Mouse (Mus musculus) spleen, postnatal 4 days (tissue): ENCODE measurements around the gene Mymk.

Source experiments
- DNase-seq, 2 experiments: peaks; one replicate each; pipeline ENCODE4 v3.0.0; 2022; ENCODE audit warnings: low spot score in 2 of 2

The Mymk gene

DNA sequence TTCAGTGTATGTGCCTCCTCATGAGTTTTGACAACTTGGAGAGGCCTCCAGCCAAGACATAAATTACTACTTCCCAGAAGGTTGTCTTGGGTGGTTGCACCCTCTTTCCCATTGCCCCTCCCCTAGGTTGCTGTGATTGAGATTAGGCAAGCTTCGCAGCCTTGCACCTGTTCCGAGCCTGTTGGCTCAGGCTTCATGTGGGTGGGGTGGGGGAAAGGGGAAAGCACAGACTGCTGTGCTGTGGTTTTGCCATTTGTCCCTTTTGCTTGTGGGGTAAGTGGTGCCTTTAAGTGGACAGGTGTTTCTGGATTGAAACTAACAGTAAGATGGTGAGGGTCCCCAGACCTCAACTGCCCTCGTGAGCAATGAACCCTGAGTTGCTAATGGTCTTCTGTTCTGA, 36.0 kb downstream of the Mymk start:
- no peak for DNase-seq

DNA sequence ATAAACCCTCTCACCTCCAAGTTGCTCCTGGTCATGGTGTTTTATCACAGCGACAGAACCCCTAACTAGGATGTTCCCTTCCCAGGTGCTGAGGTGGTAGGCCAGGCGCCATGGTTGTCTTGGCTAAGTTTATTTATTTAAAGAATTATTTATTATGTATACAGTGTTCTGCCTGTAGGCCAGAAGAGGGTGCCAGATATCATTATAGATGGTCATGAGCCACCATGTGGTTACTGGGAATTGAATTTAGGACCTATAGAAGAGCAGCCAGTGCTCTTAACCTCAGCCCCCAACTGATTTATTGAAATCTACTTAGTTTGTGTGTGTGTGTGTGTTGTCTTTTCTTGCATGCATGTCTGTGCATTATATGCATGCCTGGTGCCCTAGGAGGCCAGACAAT, 39.6 kb downstream of the Mymk start:
- DNase-seq = no peak

DNA sequence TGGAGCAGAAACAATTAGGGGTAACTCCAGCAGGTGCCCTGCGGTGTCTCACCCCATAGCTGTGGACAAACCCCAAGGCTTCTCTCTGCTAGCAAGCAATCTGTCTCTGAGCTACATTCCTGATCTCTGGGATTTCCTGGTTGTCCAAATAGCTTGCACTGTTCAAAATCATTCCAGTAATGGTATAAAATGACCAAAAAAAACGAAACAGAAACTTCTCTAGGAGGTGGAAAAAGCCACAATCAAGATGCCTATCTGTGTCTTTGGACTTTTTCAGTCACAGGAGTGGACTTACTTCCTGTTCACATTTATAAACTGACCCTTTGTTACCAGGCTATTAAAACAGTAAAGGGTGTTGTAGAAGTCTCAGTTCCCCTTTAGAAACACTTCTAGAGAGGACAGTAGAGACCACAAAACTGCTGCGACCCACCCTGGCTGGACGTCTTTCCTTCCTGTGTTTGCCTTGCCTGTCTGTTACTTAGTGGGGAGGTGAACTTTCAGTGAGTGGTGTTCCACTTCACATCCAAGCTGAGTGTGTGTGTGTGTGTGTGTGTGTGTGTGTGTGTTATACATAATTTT, 43.5 kb downstream of the Mymk start:
- DNase-seq = no peak

DNA sequence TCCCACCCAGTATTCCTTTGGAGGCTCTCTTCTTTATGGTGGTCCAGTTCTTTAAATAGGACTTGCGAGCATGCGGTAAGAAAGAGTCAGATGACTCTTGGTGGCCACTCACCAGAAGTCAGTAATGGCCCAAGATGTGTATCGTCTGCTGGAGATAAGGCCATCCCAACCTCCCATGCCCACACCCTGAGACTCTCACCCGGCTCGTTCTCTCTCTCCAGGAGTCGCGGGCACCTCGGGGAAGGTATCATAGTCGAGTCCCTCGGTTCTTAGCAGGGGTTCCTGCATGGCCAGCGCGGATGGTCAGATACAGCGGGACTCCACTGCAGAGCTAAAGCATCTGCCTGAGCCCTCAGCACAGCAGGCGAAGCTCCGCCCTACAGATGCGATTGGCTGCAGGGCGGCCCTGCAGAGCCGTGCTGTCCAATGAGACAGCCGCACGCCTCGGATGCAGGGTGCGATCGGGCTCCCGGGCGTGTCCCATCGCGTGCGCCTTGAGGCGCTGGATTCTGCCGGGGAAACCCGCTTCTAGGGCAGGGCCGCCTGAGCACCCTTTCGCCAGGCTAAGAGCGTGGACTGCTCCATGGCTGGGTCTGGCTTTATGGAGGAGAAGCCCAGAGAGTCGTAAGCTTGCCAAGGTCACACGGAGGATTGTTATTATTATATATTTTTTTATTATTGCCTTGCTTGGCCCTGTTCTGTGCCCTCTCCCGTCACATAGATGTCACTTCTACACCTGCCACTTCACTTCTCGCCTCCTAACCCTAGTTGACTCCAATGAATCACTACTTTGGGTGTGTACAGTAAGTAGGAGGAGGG, 44.2 kb downstream of the Mymk start, which contains the start of gene Slc2a6:
Gene Slc2a6 (minus strand): TSS at position 381 of the 819 bp plus-strand sequence.
- peak; percentile 80 to 90 for DNase-seq

DNA sequence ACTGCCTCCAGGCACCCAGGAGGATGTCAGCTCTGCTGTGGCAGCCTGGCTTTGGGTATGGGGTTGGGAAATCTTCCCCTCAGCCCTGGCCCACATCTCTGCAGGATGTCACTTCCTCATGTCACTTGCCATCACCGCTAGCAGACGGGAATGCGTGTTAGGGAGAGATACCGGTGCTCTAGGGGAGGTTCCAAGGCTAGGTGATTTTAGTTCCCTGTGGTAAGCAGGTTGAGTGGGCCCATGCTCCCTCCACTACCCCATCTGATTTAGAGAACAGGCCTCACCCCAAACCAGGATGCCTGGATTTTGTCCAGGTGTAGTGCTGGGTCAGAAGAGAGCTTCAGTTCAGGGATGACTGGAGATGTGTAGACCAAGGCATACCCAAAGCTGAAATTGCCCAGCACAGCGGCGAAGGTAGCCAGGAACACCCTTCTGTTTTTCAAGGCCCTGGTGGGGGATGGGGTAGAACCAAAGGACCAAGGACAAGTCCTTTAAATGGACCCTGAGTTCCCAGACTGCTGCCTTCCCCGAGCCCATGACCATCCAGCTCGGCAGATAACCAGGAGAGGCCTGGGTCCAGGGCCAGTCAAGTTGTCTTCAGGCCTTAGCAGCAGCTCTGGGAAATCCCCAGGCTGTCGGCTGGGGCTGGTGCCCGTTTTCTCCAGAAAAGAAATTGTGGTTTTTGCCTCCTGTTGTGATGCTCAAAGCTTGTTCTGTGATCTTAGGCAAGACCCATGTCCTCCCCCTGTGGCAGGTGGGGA, 44.9 kb downstream of the Mymk start:
- no peak for DNase-seq

DNA sequence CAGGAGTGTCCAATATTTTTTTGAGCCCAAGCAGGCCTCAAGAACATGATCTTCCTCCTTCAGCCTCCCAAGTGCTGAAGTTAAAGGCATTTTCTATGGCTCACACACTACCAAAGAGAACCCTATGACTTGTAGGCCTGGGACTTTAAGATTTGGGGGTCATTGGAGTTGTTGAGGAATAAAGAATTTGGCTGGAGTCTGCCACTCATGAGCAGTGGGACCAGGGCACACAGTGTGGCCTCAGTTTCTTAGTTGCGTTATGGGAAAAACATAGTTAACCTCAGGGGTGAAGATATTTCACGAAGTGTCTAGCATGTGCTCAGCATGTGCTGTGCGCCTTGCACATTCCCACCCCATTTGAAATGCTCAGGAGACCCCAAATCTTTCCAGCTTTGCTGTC, 45.6 kb downstream of the Mymk start:
- no peak for DNase-seq

DNA sequence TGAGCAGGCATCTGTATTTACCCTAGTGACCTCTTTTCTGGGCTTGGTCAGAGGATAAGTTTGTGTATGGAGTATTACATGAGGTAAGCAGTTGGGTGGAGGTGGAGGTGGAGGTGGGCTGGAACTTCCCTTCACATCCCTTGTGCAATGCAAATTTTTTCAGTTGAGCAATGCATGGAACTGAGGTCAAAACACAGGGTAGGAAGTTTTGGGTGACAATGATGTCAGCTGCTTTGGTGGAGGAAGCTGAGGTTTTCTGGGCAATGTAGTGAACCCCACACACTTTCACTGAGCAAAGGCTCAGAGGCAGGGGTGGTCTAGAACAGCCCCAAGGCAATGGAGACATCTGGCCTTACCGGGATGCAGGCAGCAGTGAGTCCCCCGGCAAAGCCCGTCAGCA, 46.4 kb downstream of the Mymk start:
- no peak for DNase-seq

DNA sequence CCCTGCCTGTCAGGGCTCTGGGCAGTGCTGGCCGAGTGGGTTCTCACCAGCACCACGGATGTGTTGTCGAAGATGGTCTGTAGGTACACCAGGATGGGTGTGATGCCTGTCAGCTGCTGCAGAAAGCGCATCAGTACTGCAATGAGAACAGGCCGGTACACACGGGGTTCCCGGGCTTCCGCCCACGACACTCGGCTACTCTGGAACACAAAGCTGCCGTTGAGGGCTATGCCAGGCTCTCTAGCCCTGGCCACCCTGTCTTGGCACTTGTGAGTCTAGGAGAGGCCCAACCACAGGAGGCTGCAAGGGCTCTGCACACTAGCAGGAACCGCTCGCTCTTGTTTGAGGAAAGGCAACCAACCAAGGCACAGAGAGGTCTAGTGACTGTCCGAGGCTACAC, 47.8 kb downstream of the Mymk start:
- no peak for DNase-seq

DNA sequence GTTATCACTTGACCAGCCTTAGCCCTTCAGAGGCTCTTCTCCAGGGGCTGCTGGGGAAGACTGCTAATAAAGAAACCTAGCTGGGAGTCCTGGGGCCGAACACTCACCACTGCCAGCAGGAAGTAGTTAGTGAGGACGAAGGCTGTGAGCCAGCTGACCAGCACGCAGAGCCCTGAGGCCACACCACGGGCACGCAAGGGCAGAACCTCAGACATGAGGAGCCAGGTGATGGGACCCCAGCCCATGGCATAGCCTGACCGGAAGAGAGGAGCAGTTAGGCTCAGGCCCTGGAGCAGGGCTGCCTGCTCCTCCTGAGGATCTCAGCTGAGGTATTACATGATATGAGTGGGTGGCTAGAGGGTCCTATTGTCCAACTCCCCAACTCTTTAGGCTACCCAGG, 49.4 kb downstream of the Mymk start:
- DNase-seq = no peak

DNA sequence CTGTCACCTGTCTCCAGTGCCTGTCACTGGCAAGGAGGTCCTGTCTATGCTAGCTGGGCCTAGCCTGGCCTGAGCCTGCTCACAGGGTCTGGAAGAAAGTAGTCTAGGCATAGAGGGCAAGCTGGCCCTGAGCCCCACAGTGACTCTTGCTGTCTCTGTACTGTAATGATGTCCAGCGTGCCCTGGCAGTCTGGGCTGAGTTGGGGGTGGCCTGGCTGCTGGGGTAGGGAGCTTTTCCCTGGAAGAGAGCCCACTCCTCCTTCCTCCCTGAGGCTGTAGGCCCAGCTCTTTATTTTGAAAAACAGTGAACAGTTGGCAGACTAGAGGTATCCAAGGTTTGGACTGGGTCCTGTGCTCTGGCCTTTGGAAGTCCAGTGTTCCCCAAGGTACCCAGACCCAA, 50.9 kb downstream of the Mymk start:
- no peak for DNase-seq

DNA sequence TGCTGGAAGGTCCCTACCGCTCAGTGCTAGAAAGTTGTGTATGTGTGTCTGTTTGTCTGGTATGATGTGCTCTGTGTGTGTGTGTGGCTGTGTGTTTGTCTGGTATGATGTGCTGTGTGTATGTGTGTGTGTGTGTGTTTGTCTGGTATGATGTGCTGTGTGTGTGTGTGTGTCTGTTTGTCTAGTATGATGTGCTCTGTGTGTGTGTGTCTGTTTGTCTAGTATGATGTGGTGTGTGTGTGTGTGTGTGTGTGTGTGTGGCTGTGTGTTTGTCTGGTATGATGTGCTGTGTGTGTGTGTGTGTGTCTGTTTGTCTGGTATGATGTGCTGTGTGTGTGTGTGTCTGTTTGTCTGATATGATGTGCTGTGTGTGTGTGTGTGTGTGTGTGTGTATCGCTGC, 52.4 kb downstream of the Mymk start:
- no peak for DNase-seq

DNA sequence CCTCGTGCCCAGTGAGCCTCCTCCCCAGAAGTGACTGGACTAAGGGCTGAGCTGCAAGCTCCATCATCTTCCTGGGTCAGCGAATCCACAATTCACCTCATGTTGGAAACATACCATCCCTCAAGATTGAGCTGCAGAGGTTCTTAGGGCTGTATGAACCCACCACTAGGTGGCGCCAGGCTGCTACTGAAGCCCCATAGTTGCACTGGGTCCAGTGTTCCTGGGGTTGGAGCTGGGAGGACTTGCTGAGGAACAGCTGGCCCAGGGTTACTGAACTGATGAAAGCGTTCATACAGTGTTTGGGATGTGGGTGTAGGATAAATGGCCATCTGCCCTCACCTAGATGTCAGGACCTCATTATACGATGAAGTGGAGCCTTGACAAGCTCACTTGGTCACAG, 54.2 kb downstream of the Mymk start:
- DNase-seq = peak; percentile 65 to 89
